Mouse (Mus musculus) kidney, adult 8-10 months (tissue): ENCODE results near the gene Gm20518.

Experiments used
- DNase-seq, 2 experiments: peaks; one replicate each; pipeline ENCODE4 v3.0.0; 2022

Gm20518 gene

GRCm38 (mm10) chr16:17891567-17891959 is at the start of gene Gm20518:
Gm20518 (minus strand) TSS chr16:17891671.
- DNase-seq = peak; percentile 98 to 99

GRCm38 (mm10) chr16:17939255-17939751 is 47.8 kb upstream of the Gm20518 start:
- no peak for DNase-seq

- DNase-seq = peak; percentile 60 to 80
These were observed 47.4 kb upstream of the Gm20518 start for GRCm38 (mm10) chr16:17938821-17939220.

DNA sequence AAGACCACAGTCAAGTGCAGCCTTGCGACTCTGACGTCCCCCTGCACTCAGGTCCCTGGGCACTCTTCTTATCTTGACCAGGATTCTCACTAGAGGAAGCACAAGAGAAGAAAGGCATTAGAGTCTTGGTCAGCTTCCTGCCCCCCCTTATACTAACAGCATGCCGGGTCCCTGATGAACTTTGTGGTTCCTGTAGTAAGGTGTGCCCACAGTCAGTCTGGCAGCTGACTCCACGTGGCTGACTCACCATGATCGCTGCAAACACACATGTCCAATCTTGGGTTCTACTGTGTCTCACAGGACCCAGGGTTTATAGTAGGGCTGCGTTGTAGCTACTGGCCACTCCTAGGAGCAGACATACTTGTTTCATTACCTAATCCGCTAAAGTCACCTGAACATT is 46.7 kb upstream of the Gm20518 start:
- no peak for DNase-seq

DNA sequence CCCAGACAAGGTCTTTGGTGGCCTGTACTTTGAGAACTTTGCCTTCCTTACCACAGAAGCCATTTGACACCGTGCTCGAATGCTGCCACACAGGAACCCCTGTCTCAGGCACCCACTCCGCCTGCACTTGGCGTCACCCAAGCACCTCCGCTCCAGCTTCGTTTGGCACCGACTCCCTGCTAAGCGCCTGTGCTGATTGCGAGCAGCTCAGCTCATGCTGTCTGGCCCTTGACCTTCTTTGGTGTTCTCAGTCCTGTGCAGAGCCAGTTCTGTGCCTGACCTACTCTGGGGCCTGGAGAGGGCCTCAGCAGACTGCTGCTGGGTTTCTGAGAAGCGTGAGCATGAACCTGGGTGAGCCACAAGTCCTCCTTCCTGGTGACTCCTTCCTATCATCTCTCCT is 45.3 kb upstream of the Gm20518 start:
- DNase-seq = no peak

GRCm38 (mm10) chr16:17934445-17934910 is 43.0 kb upstream of the Gm20518 start:
- DNase-seq = no peak

- no peak for DNase-seq
These were observed 42.3 kb upstream of the Gm20518 start for GRCm38 (mm10) chr16:17933594-17934444.

- no peak for DNase-seq
These were observed 40.5 kb upstream of the Gm20518 start for GRCm38 (mm10) chr16:17931906-17932460.

GRCm38 (mm10) chr16:17929631-17930030 is 38.2 kb upstream of the Gm20518 start:
- no peak for DNase-seq

- DNase-seq = no peak
These were observed 37.7 kb upstream of the Gm20518 start for GRCm38 (mm10) chr16:17929211-17929610.

DNA sequence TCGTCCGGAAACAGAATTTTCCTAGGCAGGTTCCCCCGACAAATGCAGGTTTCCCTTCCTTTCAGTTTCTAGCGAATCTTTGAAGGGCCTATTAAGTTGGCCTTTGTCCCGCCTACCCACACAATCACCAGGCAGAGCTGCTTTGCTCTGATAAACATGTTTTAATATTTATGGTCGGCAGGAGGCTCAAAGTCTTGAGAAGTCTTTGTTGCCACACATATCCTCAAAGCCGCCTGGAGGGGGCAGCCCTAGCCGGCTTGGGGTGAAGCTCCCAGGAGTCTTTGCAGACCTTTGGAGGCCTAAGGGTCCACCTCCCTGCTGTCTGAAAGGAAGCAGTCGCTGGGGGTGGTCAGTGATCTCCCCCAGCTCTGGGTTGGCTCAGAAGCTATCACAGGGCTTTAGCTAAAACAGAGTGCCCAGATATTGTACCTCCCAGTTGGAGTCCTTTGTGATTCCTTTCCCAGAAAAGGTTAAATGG is 37.2 kb upstream of the Gm20518 start:
- peak; percentile 79 to 81 for DNase-seq

GRCm38 (mm10) chr16:17928087-17928580 is 36.7 kb upstream of the Gm20518 start, which contains the start of gene Slc25a1:
Slc25a1 (minus strand) TSS chr16:17928219.
- peak; percentile 73 to 79 for DNase-seq

DNA sequence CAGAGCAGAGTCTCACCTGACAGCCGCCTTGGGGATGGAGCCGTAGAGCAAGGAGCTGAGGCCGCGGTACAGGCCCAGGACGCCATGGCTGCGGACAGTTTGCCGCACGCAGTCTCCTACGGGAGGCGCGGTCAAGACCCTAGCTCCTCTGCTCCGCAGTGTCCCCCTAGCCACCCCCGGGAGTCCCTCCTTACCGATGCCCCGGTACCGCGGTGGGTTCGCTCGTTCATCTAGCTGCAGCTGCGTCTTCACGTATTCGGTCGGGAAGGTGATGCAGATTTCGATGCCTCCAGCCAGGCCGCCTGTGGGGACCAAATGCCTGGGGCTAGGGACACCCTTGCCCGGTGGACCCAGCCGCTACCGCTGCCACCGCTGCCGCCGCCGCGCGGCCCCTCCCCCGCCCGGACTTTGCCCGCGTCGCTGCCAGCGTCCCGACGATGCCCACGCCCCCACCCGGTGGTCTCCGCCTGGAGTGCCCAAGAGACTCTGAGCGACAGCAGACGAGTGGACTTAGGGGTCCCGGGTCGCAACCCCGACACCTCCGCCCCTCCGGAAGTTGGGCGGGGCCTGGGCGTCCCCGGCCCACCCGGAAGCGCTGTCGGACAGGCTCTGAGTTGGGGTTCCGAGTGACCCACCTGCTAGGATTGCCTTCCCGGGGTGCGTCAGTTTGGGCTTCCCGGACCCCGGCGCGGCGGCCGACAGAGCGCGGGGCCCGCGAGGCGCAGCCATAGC is 36.0 kb upstream of the Gm20518 start:
- DNase-seq = peak; percentile 36 to 47

GRCm38 (mm10) chr16:17922163-17922538 is 30.7 kb upstream of the Gm20518 start:
- peak in 1 of 2 experiments; percentile 40 for DNase-seq

- DNase-seq = peak; percentile 95
These were observed 30.1 kb upstream of the Gm20518 start for GRCm38 (mm10) chr16:17921325-17922162.

- DNase-seq = no peak
These were observed 29.1 kb upstream of the Gm20518 start for GRCm38 (mm10) chr16:17920586-17920985.

- no peak for DNase-seq
These were observed 23.1 kb upstream of the Gm20518 start, which contains the start of gene Gsc2 for GRCm38 (mm10) chr16:17914307-17915249. Gsc2 (minus strand) TSS chr16:17915059.

GRCm38 (mm10) chr16:17911052-17911595 is 19.7 kb upstream of the Gm20518 start, which contains the start of gene Ess2:
Ess2 (minus strand) TSS chr16:17911348.
- peak; percentile 93 to 94 for DNase-seq

DNA sequence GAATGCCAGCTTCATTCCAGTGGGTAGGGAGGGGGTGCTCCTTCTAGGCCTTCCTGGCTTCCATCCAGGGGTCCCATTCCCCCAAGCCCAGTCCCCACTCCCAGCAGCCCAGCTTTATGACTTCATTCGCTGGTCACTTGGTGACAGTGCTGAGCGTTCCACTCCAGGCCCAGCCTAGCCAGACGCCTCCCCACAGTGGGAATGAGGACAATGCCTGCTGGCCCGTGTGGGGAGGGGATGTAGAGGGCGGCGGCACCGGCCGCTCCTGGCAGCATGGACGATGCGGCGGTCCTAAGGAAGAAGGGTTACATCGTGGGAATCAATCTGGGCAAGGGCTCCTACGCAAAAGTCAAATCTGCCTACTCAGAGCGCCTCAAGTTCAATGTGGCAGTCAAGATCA is 7.0 kb upstream of the Gm20518 start, which contains the start of the genes Dgcr2 and Tssk2:
TSS of gene Dgcr2 (minus strand) at position 101 of the 400 bp plus-strand sequence.
TSS of gene Tssk2 (plus strand) at position 176 of the 400 bp plus-strand sequence.
- no peak for DNase-seq

- DNase-seq = no peak
These were observed 4.6 kb upstream of the Gm20518 start for GRCm38 (mm10) chr16:17896091-17896490.
